10 mouse cellular contexts compared by ENCODE assay signal in genomic region chr1:126597376-126597775, GRCm38 (mm10).
DNase-seq lines count a peak whose midpoint lies in the region; ATAC-seq and TF ChIP-seq lines count a peak whose summit lies in the region.
"Had no signal": no experiment of that assay in that cellular context is flagged by ENCODE, and none has a peak within 500 bp of the region (broad histone marks: within the 10 kb centered on the region; RNA-seq: fewer than 3 reads in every experiment).

No protein-coding gene starts in this region.

- no peak for TF ChIP-seq CTCF in intestine, postnatal 0 days (IDR thresholded peaks at IDR 0.05; ENCODE audit: low read depth)

- peak; percentile 33 for DNase-seq in heart, adult 8-10 months (ENCODE audit: low spot score)
- DNase-seq in heart, postnatal 25 days (ENCODE audit: low spot score): no peak
- DNase-seq in brain, adult 2 months (ENCODE audit: low read depth, low spot score): peak; percentile 12
- peak; percentile 25 for DNase-seq in lung, postnatal 14 days
- no peak for DNase-seq in adipocyte (ENCODE audit: low spot score)
- DNase-seq in liver, embryonic 11.5 days (ENCODE audit: low spot score): no peak

- no peak overlapping the region for H3K27ac ChIP-seq in heart, embryonic 15.5 days
- no peak overlapping the region for H3K27ac ChIP-seq in liver, embryonic 11.5 days (ENCODE audit: low read depth, low read length)
- H3K27ac ChIP-seq in intestine, postnatal 0 days (ENCODE audit: low read depth, low read length): no peak overlapping the region
- H3K27ac ChIP-seq: stomach, embryonic 15.5 days had no signal

- H3K9me3 ChIP-seq in heart, embryonic 15.5 days (replicated peaks): no peaks in the 10 kb centered on the region
- no peaks in the 10 kb centered on the region for H3K9me3 ChIP-seq in liver, embryonic 11.5 days (ENCODE audit: control insufficient read depth, low read length)
- H3K9me3 ChIP-seq in intestine, postnatal 0 days (ENCODE audit: control insufficient read depth): no peaks in the 10 kb centered on the region
- H3K9me3 ChIP-seq: stomach, embryonic 15.5 days had no signal

- H3K4me1 ChIP-seq in heart, embryonic 15.5 days (replicated peaks): peaks cover 19% of the 10 kb centered on the region
- H3K4me1 ChIP-seq in liver, embryonic 11.5 days (replicated peaks; ENCODE audit: control insufficient read depth, insufficient read depth, low read length): peaks cover 2% of the 10 kb centered on the region; the same call in 1 of the 2 replicates
- H3K4me1 ChIP-seq in intestine, postnatal 0 days (replicated peaks; ENCODE audit: control insufficient read depth, insufficient read depth, low read length): peaks cover 9% of the 10 kb centered on the region; the same call in 1 of the 2 replicates

- no peaks in the 10 kb centered on the region for H3K27me3 ChIP-seq in heart, embryonic 15.5 days
- no peaks in the 10 kb centered on the region for H3K27me3 ChIP-seq in liver, embryonic 11.5 days (replicated peaks; ENCODE audit: control insufficient read depth, insufficient read depth, low read length)
- H3K27me3 ChIP-seq in intestine, postnatal 0 days (replicated peaks; ENCODE audit: control insufficient read depth, insufficient read depth, low read length): no peaks in the 10 kb centered on the region
- H3K27me3 ChIP-seq: stomach, embryonic 15.5 days had no signal

- ATAC-seq in heart, embryonic 15.5 days (replicated peaks; ENCODE audit: insufficient number of reproducible peaks, insufficient read depth, low FRiP score, low read depth): 0 out of 2 replicates have a peak, but pooled peaks have one; percentile 26
- ATAC-seq in liver, embryonic 11.5 days (replicated peaks; ENCODE audit: low FRiP score): no peak
- no peak for ATAC-seq in intestine, postnatal 0 days

- H3K9ac ChIP-seq in heart, embryonic 15.5 days: no peak overlapping the region
- H3K9ac ChIP-seq in liver, embryonic 11.5 days (ENCODE audit: low read depth, low read length): no peak overlapping the region
- no peak overlapping the region for H3K9ac ChIP-seq in intestine, postnatal 0 days (ENCODE audit: low read depth, low read length)
- H3K9ac ChIP-seq: stomach, embryonic 15.5 days had no signal

- H3K4me2 ChIP-seq in heart, embryonic 15.5 days: no peak overlapping the region
- H3K4me2 ChIP-seq in liver, embryonic 11.5 days: no peak overlapping the region
- no peak overlapping the region for H3K4me2 ChIP-seq in intestine, postnatal 0 days (replicated peaks; ENCODE audit: low read depth)
- H3K4me2 ChIP-seq: stomach, embryonic 15.5 days had no signal

- 22% methylated on average over 3 of the region's 3 CpGs for WGBS in heart, embryonic 15.5 days
- WGBS in liver, embryonic 11.5 days: 42% methylated on average over 3 of the region's 3 CpGs
- WGBS in intestine, postnatal 0 days: 15% methylated on average over 3 of the region's 3 CpGs

- intact Hi-C loops in heart, postnatal 25 days (cut with DNase I): no loop called here

- H3K4me3 ChIP-seq in heart, embryonic 15.5 days: no peak overlapping the region
- no peak overlapping the region for H3K4me3 ChIP-seq in liver, embryonic 11.5 days (ENCODE audit: low read depth, low read length)
- H3K4me3 ChIP-seq in intestine, postnatal 0 days (ENCODE audit: low read depth, low read length): no peak overlapping the region
- H3K4me3 ChIP-seq: erythroblast, embryonic 14.5 days; stomach, embryonic 15.5 days had no signal

- H3K36me3 ChIP-seq in heart, embryonic 15.5 days: no peaks in the 10 kb centered on the region
- no peaks in the 10 kb centered on the region for H3K36me3 ChIP-seq in liver, embryonic 11.5 days (ENCODE audit: control insufficient read depth, insufficient read depth, low read length)
- no peaks in the 10 kb centered on the region for H3K36me3 ChIP-seq in intestine, postnatal 0 days (ENCODE audit: control insufficient read depth, insufficient read depth)
- H3K36me3 ChIP-seq: stomach, embryonic 15.5 days had no signal

Comparison
In these comparisons a context has a peak if more than half of its experiments do, and no peak if none do; other contexts are left out.
1. DNase-seq: peak in heart, adult 8-10 months (single experiment), brain, adult 2 months (single experiment) and lung, postnatal 14 days (single experiment); none in heart, postnatal 25 days (single experiment), adipocyte (single experiment) and liver, embryonic 11.5 days (single experiment).